ENCODE assay signal across 13 mouse cellular contexts in the genomic region with DNA sequence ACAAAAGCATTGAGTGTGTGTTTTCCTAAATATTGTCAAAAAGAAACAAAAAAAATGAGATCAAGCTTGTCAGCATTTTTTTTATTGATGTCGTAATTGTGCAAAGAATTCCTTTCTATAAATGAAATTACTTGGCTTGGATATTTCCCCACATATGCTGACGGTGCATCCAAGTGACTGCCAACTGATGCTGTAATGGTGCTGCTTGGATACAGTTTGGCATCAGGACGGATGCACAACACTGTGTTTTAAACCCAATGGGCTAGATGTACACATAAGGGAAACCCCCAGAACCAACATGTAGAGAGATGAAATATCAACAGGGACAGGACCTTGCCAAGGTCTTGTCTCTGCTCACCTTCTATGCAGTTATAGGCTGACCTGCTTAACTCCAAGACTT.
"Had no signal": no experiment of that assay in that cellular context is flagged by ENCODE, and none has a peak within 500 bp of the region (broad histone marks: within the 10 kb centered on the region; RNA-seq: fewer than 3 reads in every experiment).

No protein-coding gene starts in this region.

- H3K36me3 ChIP-seq: limb, embryonic 12.5 days; liver, embryonic 13.5 days; midbrain, embryonic 13.5 days; neural tube, embryonic 12.5 days had no signal

- H3K4me3 ChIP-seq: limb, embryonic 12.5 days; liver, embryonic 13.5 days; midbrain, embryonic 13.5 days; myocyte; neural tube, embryonic 12.5 days had no signal

- H3K9ac ChIP-seq: limb, embryonic 12.5 days; liver, embryonic 13.5 days; liver, postnatal 0 days; midbrain, embryonic 13.5 days; neural tube, embryonic 12.5 days had no signal

- H3K4me2 ChIP-seq: limb, embryonic 12.5 days; liver, embryonic 13.5 days; midbrain, embryonic 13.5 days; neural tube, embryonic 12.5 days had no signal

- H3K27me3 ChIP-seq: liver, embryonic 13.5 days; midbrain, embryonic 13.5 days; neural tube, embryonic 12.5 days had no signal

- H3K9me3 ChIP-seq: limb, embryonic 12.5 days; liver, embryonic 13.5 days; midbrain, embryonic 13.5 days; neural tube, embryonic 12.5 days had no signal

- DNase-seq: kidney, adult 18-20 months; kidney, postnatal 10 days; kidney, postnatal 4 days; layer of hippocampus, adult 9-11 months; liver; liver, embryonic 13.5 days; liver, postnatal 0 days; thymus, postnatal 4 days had no signal

- H3K27ac ChIP-seq: limb, embryonic 12.5 days; liver, embryonic 13.5 days; midbrain, embryonic 13.5 days; neural tube, embryonic 12.5 days; stomach, postnatal 0 days had no signal

- ATAC-seq: liver, postnatal 0 days; midbrain, embryonic 13.5 days had no signal

- H3K4me1 ChIP-seq: liver, embryonic 13.5 days; midbrain, embryonic 13.5 days had no signal
